Mouse (Mus musculus): ENCODE data around the gene Ncam1.

GRCm38 (mm10) chr9:49729479-49729878 is 69.2 kb downstream of the Ncam1 start:
- TF ChIP-seq CTCF (IDR thresholded peaks at IDR 0.05; ENCODE audit: insufficient read depth, low read depth, low read length): no peak
- no peak for TF ChIP-seq POLR2A (IDR thresholded peaks at IDR 0.05; ENCODE audit: insufficient read depth, low read depth, low read length)

All from olfactory bulb, adult 2 months (tissue).